Mouse (Mus musculus) cortical plate, adult 2 months (tissue): ENCODE measurements around the gene H2al1f. TPM values are rescaled to one million over a fixed set of nuclear protein-coding genes. Genes with fewer than 3 reads are reported as not detected.
"Not testable (repeated sequence)": the region's sequence is repeated elsewhere in the genome, so short reads cannot be mapped to it uniquely, and the experiment has no call there.

Experiments used
- H3K27ac ChIP-seq: fragments of 200-500 bp; 2 replicates; pipeline ENCODE4 v1.5.1; 2012; ENCODE audit warnings: low read length, control low read depth, inconsistent platforms; ENCODE audit not compliant: insufficient read depth
- H3K4me1 ChIP-seq: fragments of 200-500 bp; 2 replicates; pipeline ENCODE4 v1.6.1; 2011; ENCODE audit warnings: low read length; ENCODE audit not compliant: control insufficient read depth, insufficient read depth
- H3K4me3 ChIP-seq: fragments of 200-500 bp; 2 replicates; pipeline ENCODE4 v1.5.1; 2011; ENCODE audit warnings: mild to moderate bottlenecking, low read length, control low read depth; ENCODE audit not compliant: insufficient read depth
- CTCF ChIP-seq: fragments of 200-500 bp; IDR thresholded peaks from 2 replicates; pipeline ENCODE4 v1.5.1; 2011; ENCODE audit warnings: mild to moderate bottlenecking, control low read depth, low read length; ENCODE audit not compliant: insufficient read depth; ENCODE audit errors: extremely low read depth
- POLR2A ChIP-seq: fragments of 200-500 bp; IDR thresholded peaks from 2 replicates; pipeline ENCODE4 v1.6.1; 2011; ENCODE audit warnings: mild to moderate bottlenecking, low read length, control low read depth; ENCODE audit not compliant: insufficient read depth; ENCODE audit errors: extremely low read depth
- polyA plus RNA-seq: library from polyadenylated mRNA; depleted of rRNA; stranded (reverse); fragments of >200 nt; gene quantifications from 2 replicates; pipeline ENCODE4 v1.2.3, GENCODE M21; 2012; rRNA removed

H2al1f gene
- polyA plus RNA-seq, 1 experiment = not detected

- H3K27ac ChIP-seq, H3K4me1 ChIP-seq, H3K4me3 ChIP-seq: not testable (repeated sequence)
These were observed 9.4 kb downstream of the H2al1f start, which contains the start of gene H2al1i for GRCm38 (mm10) chrX:11324359-11324758. Gene H2al1i (plus strand): TSS chrX:11324659.

- not testable (repeated sequence) for H3K4me1 ChIP-seq, H3K27ac ChIP-seq, H3K4me3 ChIP-seq
These were observed 12.6 kb downstream of the H2al1f start, which contains the start of gene H2al1j for GRCm38 (mm10) chrX:11327522-11327921. Gene H2al1j (plus strand): TSS chrX:11327822.

GRCm38 (mm10) chrX:11345762-11346161, 30.8 kb downstream of the H2al1f start:
- H3K27ac ChIP-seq = peak overlapping the region; percentile 29; the same call in 1 of the 2 replicates
- H3K4me1 ChIP-seq = no peaks in the 10 kb centered on the region
- no peak overlapping the region for H3K4me3 ChIP-seq
- no peak for TF ChIP-seq POLR2A
- TF ChIP-seq CTCF = no peak

- Histone ChIP-seq H3K27ac (0 out of 2 replicates have a peak overlapping the region, but pooled peaks have one; percentile 9), H3K4me3 (no peak overlapping the region), H3K4me1 (no peaks in the 10 kb centered on the region)
- no peak for TF ChIP-seq CTCF
- TF ChIP-seq POLR2A = no peak
These were observed 31.8 kb downstream of the H2al1f start for GRCm38 (mm10) chrX:11346756-11347155.

- Histone ChIP-seq H3K27ac (no peak overlapping the region), H3K4me1 (no peaks in the 10 kb centered on the region), H3K4me3 (no peak overlapping the region)
- TF ChIP-seq CTCF (no peak), POLR2A (no peak)
These were observed 45.9 kb downstream of the H2al1f start for GRCm38 (mm10) chrX:11360823-11361222.

GRCm38 (mm10) chrX:11361261-11361660, 46.3 kb downstream of the H2al1f start:
- no peaks in the 10 kb centered on the region for H3K4me1 ChIP-seq
- no peak overlapping the region for H3K27ac ChIP-seq
- no peak overlapping the region for H3K4me3 ChIP-seq
- no peak for TF ChIP-seq POLR2A
- no peak for TF ChIP-seq CTCF

- Histone ChIP-seq H3K27ac (no peak overlapping the region), H3K4me1 (no peaks in the 10 kb centered on the region), H3K4me3 (no peak overlapping the region)
- TF ChIP-seq CTCF = no peak
- no peak for TF ChIP-seq POLR2A
These were observed 48.9 kb downstream of the H2al1f start for GRCm38 (mm10) chrX:11363890-11364289.

Other genes starting within 250 kb of the H2al1f start
- gene H2al1a, start 15.9 kb upstream of the H2al1f start, polyA plus RNA-seq = not detected in 2 replicates
- gene H2al1b, start 12.7 kb upstream of the H2al1f start, polyA plus RNA-seq = not detected in 2 replicates
- not detected in 2 replicates for gene H2al1c, start 9.5 kb upstream of the H2al1f start, polyA plus RNA-seq
- gene H2al1d, start 6.3 kb upstream of the H2al1f start, polyA plus RNA-seq = not detected in 2 replicates
- not detected in 2 replicates for gene H2al1e, start 3.2 kb upstream of the H2al1f start, polyA plus RNA-seq
- gene H2al1g, start 3.1 kb downstream of the H2al1f start, polyA plus RNA-seq = not detected in 2 replicates
- not detected in 2 replicates for gene H2al1h, start 6.3 kb downstream of the H2al1f start, polyA plus RNA-seq
- not detected in 2 replicates for gene H2al1i, start 9.5 kb downstream of the H2al1f start, polyA plus RNA-seq
- not detected in 2 replicates for gene H2al1j, start 12.7 kb downstream of the H2al1f start, polyA plus RNA-seq